Mouse (Mus musculus): ENCODE data around the gene Arid5b.
A peak's percentile ranks its signal among the peaks of the same experiment; 100 is the strongest.

Gene Arid5b

DNA sequence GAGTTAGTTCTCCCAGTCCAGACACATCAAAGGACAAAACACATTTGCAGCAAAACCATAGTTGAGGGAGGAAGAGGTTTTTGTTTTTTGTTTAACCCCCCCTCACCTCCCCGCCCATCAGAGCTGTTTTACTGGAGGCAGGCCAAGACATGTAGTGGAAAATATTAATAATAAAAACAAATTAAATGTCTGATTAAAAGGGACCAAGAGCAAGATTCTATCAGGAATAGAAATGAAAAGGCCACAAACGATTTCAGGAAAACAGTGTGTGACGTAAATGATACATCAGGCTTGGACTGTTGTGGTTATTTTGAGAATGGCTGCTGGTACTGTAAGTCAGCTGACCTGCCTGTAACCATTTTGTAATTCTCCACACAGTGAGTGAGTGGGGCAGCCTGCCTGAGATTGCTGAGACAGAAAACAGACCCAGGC, 85.7 kb downstream of the Arid5b start:
- DNase-seq (ENCODE audit: low read depth), result peak; percentile 81

- peak; percentile 80 for DNase-seq (ENCODE audit: low read depth)
Measured at GRCm38 (mm10) chr10:68191691-68192380, 86.7 kb downstream of the Arid5b start.

DNA sequence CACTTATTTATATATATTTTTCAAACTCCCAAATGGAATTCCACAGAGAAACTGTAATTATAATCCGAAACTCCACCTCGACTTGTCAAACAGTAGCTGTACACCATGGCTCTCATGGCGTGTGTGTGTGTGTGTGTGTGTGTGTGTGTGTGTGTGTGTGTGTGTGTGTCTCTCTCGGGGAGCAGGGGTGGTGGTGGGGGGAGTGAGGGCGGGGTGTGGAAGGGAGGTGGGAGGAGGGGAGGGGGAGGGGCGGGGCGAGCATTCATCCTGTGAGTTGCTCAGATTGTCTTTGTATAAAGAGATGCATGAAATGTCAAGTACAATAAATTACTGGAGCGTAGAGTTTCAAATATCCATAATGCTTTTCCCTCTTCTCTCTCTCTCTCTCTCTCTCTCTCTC, 87.4 kb downstream of the Arid5b start:
- peak; percentile 21 for DNase-seq (ENCODE audit: low read depth)

DNA sequence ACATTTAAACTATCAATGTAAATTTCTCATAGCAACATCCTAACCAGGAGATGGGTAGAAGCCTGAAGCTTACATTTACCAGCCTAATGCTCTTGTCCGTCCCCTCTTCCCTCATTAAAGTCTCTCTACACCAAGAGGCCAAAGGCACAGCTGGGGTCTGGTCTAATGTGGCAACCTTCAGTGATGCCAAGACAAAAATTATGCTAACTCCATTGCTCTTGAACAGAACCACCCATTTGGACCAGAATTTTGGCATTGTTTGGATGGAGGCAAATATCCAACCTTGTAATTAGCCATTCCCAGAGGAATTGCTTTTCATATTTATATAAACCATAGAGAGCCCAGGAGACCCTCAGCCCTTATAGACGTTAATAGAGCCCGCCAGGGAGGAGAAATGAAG, 88.7 kb downstream of the Arid5b start:
- DNase-seq (ENCODE audit: low read depth), result no peak

DNA sequence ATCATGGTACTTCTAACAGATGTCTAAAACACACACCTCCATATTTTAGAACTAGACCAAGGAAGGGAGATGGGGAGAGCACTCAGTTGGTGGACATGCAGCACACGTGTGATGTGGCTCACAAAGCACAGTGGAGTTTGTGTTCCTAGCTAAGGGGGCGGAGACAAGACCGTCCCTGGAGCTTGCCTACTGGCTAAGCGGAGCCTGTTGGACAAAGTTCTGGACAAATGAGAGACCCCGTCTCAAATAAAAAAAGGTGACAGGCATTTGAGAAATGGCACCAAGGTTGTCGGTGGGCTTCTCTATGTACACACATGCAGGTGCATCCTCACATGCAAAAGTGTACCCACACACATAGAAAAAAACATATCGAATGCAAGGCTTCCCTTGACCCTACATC, 95.4 kb downstream of the Arid5b start:
- no peak for DNase-seq (ENCODE audit: low read depth)

GRCm38 (mm10) chr10:68182266-68182665, 96.3 kb downstream of the Arid5b start:
- DNase-seq (ENCODE audit: low read depth), result no peak

DNA sequence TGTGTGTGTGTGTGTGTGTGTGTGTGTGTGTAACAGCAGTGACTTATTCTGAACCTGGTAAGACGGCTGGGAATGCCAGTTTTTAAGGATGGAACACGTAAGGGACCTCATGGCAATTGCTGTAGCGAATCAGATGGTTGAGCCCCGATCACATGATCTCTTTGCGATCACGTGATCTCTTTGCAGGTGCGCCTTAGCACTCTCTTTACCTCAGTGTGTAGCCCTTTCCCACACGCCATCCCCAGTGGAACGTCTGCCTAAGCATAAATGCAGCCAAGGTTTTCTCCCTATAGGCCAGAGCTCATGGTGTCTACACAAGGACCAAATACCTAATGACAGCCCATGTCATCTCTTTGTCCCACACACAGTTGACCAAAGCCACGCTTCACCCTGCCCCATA, 97.4 kb downstream of the Arid5b start:
- no peak for DNase-seq (ENCODE audit: low read depth)

GRCm38 (mm10) chr10:68180721-68181120, 97.8 kb downstream of the Arid5b start:
- no peak for DNase-seq (ENCODE audit: low read depth)

DNA sequence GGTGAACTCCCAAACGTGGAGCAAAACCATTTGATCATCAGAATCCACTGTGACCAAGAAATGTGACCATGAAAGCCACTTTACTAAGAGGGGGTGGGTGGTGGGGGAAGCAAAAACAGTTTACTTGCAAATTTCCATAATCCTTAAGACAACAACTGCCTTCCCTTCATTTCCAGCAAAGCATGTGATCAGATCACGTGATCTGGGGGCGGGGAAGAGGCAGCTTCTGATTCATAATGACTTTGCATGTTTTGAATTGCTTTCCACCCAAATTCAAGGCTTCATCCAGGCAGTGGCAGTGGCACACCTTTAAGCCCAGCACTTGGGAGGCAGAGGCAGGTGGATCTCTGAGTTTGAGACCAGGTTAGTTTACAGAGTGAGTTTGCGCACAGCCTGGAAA, 98.4 kb downstream of the Arid5b start:
- no peak for DNase-seq (ENCODE audit: low read depth)

GRCm38 (mm10) chr10:68179741-68180140, 98.8 kb downstream of the Arid5b start:
- DNase-seq (ENCODE audit: low read depth), result no peak

DNA sequence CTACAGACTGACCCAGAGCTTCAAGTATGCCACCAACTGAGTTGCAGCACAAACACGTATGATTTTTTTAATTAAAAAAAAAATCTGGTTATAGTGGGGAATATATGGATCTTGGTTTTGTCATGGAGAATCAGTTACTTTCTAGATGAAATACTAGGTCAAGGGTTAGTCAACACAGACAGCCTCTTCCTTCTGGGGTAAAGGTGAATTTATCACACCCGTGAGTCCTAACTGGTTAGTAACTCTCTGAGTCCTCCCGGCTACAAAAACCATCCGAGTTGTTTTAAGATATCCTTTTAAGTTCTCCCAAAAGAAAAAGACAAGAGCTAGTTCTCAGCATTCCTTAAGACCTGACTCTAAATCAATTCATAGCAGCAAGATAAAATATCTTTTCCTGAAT, 99.2 kb downstream of the Arid5b start:
- no peak for DNase-seq (ENCODE audit: low read depth)

- DNase-seq (ENCODE audit: low read depth), result no peak
Measured at GRCm38 (mm10) chr10:68177697-68178485, 100.6 kb downstream of the Arid5b start.

DNA sequence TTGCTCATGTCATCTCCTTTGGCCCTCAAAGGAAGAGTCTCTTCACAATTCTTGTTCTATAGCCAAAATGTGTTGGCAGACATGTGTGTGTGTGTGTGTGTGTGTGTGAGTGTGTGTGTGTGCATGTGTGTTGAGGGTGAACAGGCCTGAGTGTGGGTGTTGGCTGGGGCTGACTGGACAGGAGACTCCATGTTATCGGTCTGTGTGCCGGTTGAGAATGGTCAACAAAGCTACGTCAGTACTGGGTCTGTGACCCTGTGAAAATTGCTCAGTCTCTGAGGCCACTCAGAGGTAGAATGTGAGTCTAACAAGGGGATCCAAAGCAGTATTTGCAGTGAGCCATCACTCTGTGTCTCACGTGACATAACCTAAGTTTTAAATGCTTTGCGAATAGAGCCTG, 102.7 kb downstream of the Arid5b start:
- DNase-seq (ENCODE audit: low read depth), result no peak

GRCm38 (mm10) chr10:68173634-68174033, 104.9 kb downstream of the Arid5b start:
- DNase-seq (ENCODE audit: low read depth), result no peak

GRCm38 (mm10) chr10:68172906-68173305, 105.6 kb downstream of the Arid5b start:
- no peak for DNase-seq (ENCODE audit: low read depth)

DNA sequence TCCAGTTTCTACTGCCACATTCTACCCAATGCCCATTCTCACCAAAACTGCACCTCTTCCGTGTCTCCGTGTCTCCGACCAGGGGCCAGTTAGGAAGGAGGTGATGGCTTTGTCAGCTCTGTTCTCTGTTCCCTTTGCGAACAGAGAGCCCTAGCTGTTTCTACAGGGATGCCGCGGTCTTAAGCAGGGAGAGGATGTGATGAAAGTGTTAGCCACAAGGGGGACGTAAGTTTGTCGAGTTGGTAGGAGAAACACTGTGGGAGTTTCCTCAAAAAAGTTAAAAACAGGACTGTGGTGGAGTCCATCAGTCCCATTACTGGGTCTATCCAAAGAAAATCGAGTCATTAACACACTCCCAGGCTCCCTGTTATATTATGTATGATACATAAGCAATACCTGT, 106.6 kb downstream of the Arid5b start:
- peak; percentile 49 for DNase-seq (ENCODE audit: low read depth)

GRCm38 (mm10) chr10:68168613-68169012, 109.9 kb downstream of the Arid5b start:
- DNase-seq (ENCODE audit: low read depth), result no peak

GRCm38 (mm10) chr10:68168141-68168540, 110.4 kb downstream of the Arid5b start:
- no peak for DNase-seq (ENCODE audit: low read depth)

- DNase-seq (ENCODE audit: low read depth), result no peak
Measured at GRCm38 (mm10) chr10:68167118-68167517, 111.4 kb downstream of the Arid5b start.

DNA sequence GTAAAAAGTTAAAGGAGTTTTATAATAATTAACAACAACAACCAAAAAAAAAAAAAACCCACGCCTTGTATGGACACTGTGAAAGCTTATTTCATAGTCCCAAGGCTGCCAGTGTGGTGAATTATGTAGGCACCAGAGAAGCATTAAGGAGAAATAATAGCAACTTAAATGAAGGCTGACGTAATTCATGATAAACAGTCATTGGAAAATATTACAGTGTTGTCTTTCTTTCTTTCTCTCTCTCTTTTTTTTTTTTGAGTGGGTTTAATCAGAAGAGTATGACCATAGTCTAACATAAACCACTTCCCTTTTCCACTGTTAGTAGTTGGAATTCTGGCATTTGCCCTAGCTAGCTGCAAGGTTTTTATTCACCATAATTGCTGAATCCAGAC, 111.8 kb downstream of the Arid5b start:
- peak; percentile 44 for DNase-seq (ENCODE audit: low read depth)

DNA sequence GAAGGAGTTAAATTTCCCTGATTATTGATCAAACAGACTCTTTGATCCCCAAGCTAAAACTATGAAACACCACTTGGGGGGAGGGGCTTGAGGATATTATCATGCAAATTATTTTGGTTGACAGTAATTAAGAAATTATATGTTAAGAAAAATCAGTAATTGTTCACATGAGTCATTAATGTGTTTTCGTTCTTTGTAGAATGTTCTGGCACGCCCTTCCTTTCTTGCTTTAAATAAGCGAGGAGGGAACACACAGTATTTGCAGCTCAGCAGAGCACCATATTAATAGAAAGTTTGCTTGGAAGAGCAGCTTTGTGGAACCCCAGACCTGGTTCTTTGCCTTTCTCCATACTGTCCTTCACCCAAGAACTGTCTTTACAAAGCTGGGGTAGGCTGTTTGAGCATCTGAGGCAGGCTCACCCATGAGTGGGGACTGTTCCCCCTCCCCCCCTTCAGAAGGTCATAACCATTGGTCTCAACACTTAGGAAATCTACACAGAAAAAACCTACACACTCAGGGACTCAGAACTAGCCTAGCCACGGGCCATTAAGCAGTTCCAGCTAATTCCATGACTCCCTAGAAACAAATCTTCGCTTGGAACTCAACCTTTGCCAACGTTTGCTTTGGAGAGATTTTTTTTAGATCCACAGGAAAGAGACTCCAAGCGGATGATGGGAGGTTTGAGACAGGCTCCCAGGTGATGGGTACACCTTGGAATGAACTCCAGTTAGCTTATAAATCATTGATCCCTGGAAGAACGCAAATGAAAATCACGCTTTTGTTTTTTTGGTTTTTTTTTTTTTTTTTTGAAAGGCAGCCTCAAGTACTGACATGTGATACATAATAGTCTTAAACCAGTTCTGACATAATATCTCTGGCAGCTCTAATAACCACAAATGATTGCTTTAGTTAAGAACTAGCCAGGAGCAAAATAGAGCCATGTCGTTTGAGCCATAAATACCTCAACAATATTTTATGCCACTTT, 112.5 kb downstream of the Arid5b start:
- DNase-seq (ENCODE audit: low read depth), result peak; percentile 55

Data from induced T-regulatory cell, adult 2 months (primary cell).